Mouse (Mus musculus) hindbrain, postnatal 0 days (tissue): ENCODE data around the gene Btbd35f8. TPM values are rescaled to one million over a fixed set of nuclear protein-coding genes. Genes with fewer than 3 reads are reported as not detected.
"Not testable (repeated sequence)": the region's sequence is repeated elsewhere in the genome, so short reads cannot be mapped to it uniquely, and the experiment has no call there.

Experiments used
- ATAC-seq: fragments of 200-750 bp; cut with Nextera tagmentation; 2 replicates; pipeline ENCODE4 v1.8.0; 2017; ENCODE audit warnings: mild to moderate bottlenecking, moderate TSS enrichment, moderate library complexity
- DNase-seq: peaks from one replicate; pipeline ENCODE4 v3.0.0-alpha.2; 2015; ENCODE audit warnings: low spot score
- H3K27ac ChIP-seq: fragments of 300-500 bp; sonication (generic); 2 replicates; pipeline ENCODE4 v1.5.1; 2014; ENCODE audit warnings: mild to moderate bottlenecking
- H3K27me3 ChIP-seq: fragments of 300-500 bp; sonication (generic); 2 replicates; pipeline ENCODE4 v1.6.1; 2014; ENCODE audit warnings: low read length, mixed read lengths; ENCODE audit not compliant: insufficient read depth
- H3K36me3 ChIP-seq: fragments of 300-500 bp; sonication (generic); 2 replicates; pipeline ENCODE4 v1.6.1; 2014; ENCODE audit warnings: low read length, mixed read lengths; ENCODE audit not compliant: insufficient read depth
- H3K4me1 ChIP-seq: fragments of 300-500 bp; sonication (generic); 2 replicates; pipeline ENCODE4 v1.6.1; 2014; ENCODE audit warnings: antibody characterized with exemption, low read length, mixed read lengths; ENCODE audit not compliant: insufficient read depth
- H3K4me2 ChIP-seq: fragments of 300-500 bp; sonication (generic); 2 replicates; pipeline ENCODE4 v1.6.1; 2014; ENCODE audit warnings: low read depth, mild to moderate bottlenecking, low read length, moderate library complexity, mixed read lengths
- H3K4me3 ChIP-seq: fragments of 300-500 bp; sonication (generic); 2 replicates; pipeline ENCODE4 v1.5.1; 2014; ENCODE audit warnings: low read length
- H3K9ac ChIP-seq: fragments of 300-500 bp; sonication (generic); replicated peaks from 2 replicates; pipeline ENCODE4 v1.6.1; 2014; ENCODE audit warnings: mild to moderate bottlenecking, low read length, moderate library complexity, mixed read lengths
- H3K9me3 ChIP-seq: fragments of 300-500 bp; sonication (generic); 2 replicates; pipeline ENCODE4 v1.6.1; 2016; ENCODE audit warnings: low read length, mixed read lengths
- WGBS: fragments of 180-500 bp; shearing (Covaris S2); extraction: QIAGEN DNeasy Blood & Tissue Kit; methylation state at CpG from one replicate; pipeline ENCODE4 v1.1.7; 2014; 5-methylcytosine and 5-hydroxymethylcytosine counted together
- polyA plus RNA-seq: library from polyadenylated mRNA; unstranded; fragments of >200 nt; fragmentation: Nextera tagmentation; extraction: Ambion mirVana; gene quantifications from 2 replicates; pipeline ENCODE4 v1.2.1, GENCODE M21; 2015
- total RNA-seq: library from RNA; depleted of rRNA; stranded (reverse); fragments of >200 nt; gene quantifications from 2 replicates; pipeline ENCODE4 v1.2.3, GENCODE M21; 2014; rRNA removed

The Btbd35f8 gene
- not detected in 2 replicates for total RNA-seq
- not detected in 2 replicates for polyA plus RNA-seq

DNA sequence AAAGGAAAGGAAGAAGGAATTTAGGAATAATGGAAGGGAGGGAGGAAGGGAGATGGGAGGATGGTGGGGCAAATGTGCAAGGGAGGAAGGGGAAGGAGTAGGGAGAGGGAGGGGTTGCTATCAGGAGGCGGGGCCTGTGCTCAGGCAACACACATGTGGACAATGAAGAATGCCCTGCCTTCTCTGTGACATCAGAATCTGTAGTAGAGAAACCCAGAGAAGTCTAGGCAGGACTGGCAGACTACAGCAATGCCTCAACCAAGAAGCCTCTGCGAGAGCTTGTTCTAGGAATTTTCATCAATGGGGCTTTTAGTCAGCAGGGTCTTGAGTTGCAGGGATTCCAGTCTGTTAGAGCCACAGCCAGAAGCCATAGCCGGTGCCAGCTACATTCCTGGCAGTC, at the start of gene Btbd35f8:
TSS of gene Btbd35f8 (plus strand) at position 301 of the 400 bp plus-strand sequence.
- not testable (repeated sequence) for H3K9ac ChIP-seq, H3K9me3 ChIP-seq, H3K27ac ChIP-seq, ATAC-seq, H3K4me2 ChIP-seq, H3K27me3 ChIP-seq, H3K36me3 ChIP-seq, H3K4me3 ChIP-seq, H3K4me1 ChIP-seq, DNase-seq
- WGBS = no CpG with 5 or more reads among the region's 3 CpGs

Other genes with a start within 250 kb of the Btbd35f8 start
- not detected in 2 replicates for gene Spin2g, start 211.8 kb upstream of the Btbd35f8 start, total RNA-seq
- not detected in 2 replicates for gene Spin2g, start 211.8 kb upstream of the Btbd35f8 start, polyA plus RNA-seq